Mouse (Mus musculus) urinary bladder, postnatal 25 days (tissue): ENCODE results near the gene Prkar2b.

Source experiments
- DNase-seq: peaks from one replicate; pipeline ENCODE4 v3.0.0; 2022; ENCODE audit warnings: low spot score

Gene Prkar2b

GRCm38 (mm10) chr12:31966405-31966804, 94.7 kb downstream of the Prkar2b start:
- no peak for DNase-seq

- no peak for DNase-seq
These were observed 95.4 kb downstream of the Prkar2b start for GRCm38 (mm10) chr12:31965517-31966212.

- DNase-seq = no peak
These were observed 97.0 kb downstream of the Prkar2b start for GRCm38 (mm10) chr12:31964074-31964473.

GRCm38 (mm10) chr12:31955843-31956242, 105.3 kb downstream of the Prkar2b start:
- DNase-seq = no peak

GRCm38 (mm10) chr12:31950659-31951031, 110.5 kb downstream of the Prkar2b start:
- peak; percentile 66 for DNase-seq

- peak; percentile 92 for DNase-seq
These were observed 111.1 kb downstream of the Prkar2b start, which contains the start of gene Hbp1 for GRCm38 (mm10) chr12:31949759-31950658. Hbp1 (minus strand) TSS chr12:31950535.

GRCm38 (mm10) chr12:31949193-31949741, 111.8 kb downstream of the Prkar2b start:
- DNase-seq = peak; percentile 89

GRCm38 (mm10) chr12:31948101-31949000, 112.7 kb downstream of the Prkar2b start:
- DNase-seq = no peak

GRCm38 (mm10) chr12:31947476-31947875, 113.6 kb downstream of the Prkar2b start:
- no peak for DNase-seq

GRCm38 (mm10) chr12:31944405-31944804, 116.7 kb downstream of the Prkar2b start:
- no peak for DNase-seq

- DNase-seq = no peak
These were observed 118.0 kb downstream of the Prkar2b start for GRCm38 (mm10) chr12:31943020-31943654.

GRCm38 (mm10) chr12:31939026-31939425, 122.1 kb downstream of the Prkar2b start:
- DNase-seq = no peak

GRCm38 (mm10) chr12:31938391-31938997, 122.6 kb downstream of the Prkar2b start:
- DNase-seq = no peak

GRCm38 (mm10) chr12:31937613-31938012, 123.5 kb downstream of the Prkar2b start:
- DNase-seq = no peak

- no peak for DNase-seq
These were observed 124.3 kb downstream of the Prkar2b start for GRCm38 (mm10) chr12:31936657-31937300.

- no peak for DNase-seq
These were observed 129.3 kb downstream of the Prkar2b start for GRCm38 (mm10) chr12:31931818-31932217.

GRCm38 (mm10) chr12:31928498-31928897, 132.6 kb downstream of the Prkar2b start:
- no peak for DNase-seq

GRCm38 (mm10) chr12:31926661-31927061, 134.4 kb downstream of the Prkar2b start:
- DNase-seq = peak; percentile 52

GRCm38 (mm10) chr12:31925343-31925742, 135.8 kb downstream of the Prkar2b start:
- no peak for DNase-seq

- DNase-seq = no peak
These were observed 137.0 kb downstream of the Prkar2b start for GRCm38 (mm10) chr12:31924135-31924534.
